Mouse (Mus musculus) megakaryocyte, embryonic 14.5 days (primary cell): ENCODE measurements around the gene Mmp15.

ENCODE experiments used
- FLI1 ChIP-seq: IDR thresholded peaks from 2 replicates; pipeline ENCODE4 v1.6.1; 2012; ENCODE audit warnings: low read length, inconsistent platforms, mixed read lengths
- GATA1 ChIP-seq: IDR thresholded peaks from 3 replicates; pipeline ENCODE4 v1.6.1; 2012; ENCODE audit warnings: mixed read lengths, low read length, inconsistent platforms, borderline replicate concordance

GRCm38 (mm10) chr8:95310342-95310970 lies 41.6 kb upstream of the Mmp15 start, which contains the start of gene Tepp:
- TF ChIP-seq GATA1 (no peak), FLI1 (no peak)
